Mouse (Mus musculus) liver (tissue): ENCODE results near the gene Rgmb.

ENCODE experiments used
- DNase-seq: peaks from one replicate; pipeline ENCODE4 v3.0.0-alpha.2; 2020; ENCODE audit warnings: mixed read lengths

Gene Rgmb

DNA sequence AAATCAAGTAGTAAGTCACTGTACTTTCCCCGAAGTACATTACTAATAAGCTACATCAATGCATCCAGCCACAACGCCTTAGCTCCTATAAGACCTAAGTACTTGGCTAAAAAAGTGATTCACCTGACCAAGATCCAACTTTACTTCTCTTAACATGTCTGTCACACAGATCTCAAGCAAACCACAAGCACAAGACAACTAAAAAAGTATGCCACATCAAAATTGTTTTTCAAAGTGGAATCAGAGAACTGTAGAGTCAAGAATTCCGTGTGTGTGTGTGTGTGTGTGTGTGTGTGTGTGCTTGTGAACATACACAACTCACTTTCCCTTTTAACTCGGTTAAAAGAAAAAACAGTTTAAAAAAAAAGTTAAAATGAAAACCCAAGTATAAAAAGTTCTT, 9.1 kb downstream of the Rgmb start:
- DNase-seq = no peak

DNA sequence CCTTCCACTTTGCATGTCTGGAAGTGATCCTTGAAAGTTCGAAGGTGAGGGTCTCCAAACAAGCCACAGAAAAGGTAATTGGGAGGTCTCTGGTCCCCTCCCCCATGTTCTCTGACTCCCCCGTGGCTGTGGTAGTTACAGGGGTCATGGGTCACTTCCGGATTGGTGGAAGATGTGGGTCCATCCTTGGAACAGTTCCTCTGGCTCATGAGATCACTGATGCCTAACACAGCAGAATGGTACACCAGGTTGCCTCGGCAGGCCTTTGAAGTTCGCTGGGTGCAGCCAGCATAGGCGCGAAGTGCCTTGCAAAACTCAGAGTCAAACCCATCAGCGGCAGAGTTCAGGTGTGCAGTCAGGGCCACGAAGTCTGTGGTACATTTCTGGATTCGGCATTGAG, 10.1 kb downstream of the Rgmb start:
- no peak for DNase-seq

DNA sequence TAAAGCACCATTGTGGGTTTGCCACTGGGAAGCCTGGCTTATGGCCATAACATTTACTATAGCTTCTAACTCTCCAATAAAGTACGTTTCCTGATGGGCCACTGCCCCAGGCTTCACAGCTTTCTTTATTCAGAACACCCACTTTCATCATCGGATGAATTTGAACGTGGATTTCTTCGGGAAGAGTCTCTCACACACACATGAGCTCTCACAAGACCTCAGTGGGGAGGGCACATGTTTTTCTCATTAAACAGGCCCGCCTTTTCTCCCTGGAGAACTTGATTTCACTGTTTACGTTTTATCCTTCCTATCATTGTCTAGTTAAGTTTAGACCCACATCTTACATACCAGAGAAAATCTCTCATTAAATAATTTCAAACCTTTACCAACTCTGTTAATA, 10.7 kb downstream of the Rgmb start:
- no peak for DNase-seq

DNA sequence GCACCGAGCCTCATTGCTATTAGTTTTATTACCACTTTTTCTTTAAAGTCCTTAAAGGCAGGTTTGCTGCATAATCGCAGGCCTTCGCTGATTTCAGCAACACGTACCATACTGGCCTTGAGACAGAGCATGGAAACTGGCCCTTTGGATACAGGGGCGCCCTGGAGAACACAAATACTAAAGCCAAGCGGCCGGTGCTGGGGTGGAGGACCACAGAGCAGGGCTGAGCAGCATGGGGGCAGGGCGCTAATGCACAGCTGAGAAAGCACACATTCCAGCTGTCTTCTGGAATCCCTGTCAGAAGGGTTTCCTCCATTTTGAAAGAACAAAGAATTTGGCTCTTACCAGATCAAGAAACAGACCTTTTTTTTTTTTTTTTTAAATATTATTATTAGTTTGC, 12.5 kb downstream of the Rgmb start:
- no peak for DNase-seq

DNA sequence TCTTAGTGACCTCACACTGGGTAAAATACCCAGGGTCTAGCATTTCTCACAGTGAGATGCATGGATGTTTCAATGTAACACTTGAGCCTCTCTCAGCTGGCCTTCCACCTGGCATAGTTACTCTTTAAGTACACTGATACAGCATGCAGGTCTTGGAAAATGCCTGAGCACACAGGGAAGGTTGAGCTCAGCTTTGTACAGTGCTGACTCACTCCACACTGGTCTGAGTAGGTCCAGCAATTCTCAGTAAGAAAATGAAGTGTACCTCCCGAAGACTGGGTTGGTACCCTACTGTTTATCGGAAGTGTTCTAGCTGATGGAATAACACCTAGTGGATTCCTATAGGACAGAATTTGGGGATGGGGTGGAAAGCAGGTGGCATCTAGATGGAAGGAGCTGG, 13.2 kb downstream of the Rgmb start:
- no peak for DNase-seq

DNA sequence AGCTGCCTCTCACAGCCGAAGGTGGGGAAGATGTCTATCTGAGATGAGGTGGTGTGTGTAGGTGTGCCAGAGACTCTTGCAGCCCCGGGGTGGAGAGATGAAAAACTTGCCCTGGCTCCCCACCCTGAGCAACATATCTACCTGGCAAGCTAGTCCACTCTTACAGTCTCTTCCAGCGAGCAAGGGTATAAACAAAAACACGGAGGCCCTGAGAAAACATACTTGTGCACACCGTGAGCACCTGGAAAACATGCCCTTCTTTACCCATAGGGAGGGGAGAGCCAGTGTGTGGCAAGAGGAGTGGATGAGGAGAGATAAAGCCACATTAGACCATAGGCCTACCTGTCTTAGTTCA, 13.8 kb downstream of the Rgmb start:
- DNase-seq = no peak

DNA sequence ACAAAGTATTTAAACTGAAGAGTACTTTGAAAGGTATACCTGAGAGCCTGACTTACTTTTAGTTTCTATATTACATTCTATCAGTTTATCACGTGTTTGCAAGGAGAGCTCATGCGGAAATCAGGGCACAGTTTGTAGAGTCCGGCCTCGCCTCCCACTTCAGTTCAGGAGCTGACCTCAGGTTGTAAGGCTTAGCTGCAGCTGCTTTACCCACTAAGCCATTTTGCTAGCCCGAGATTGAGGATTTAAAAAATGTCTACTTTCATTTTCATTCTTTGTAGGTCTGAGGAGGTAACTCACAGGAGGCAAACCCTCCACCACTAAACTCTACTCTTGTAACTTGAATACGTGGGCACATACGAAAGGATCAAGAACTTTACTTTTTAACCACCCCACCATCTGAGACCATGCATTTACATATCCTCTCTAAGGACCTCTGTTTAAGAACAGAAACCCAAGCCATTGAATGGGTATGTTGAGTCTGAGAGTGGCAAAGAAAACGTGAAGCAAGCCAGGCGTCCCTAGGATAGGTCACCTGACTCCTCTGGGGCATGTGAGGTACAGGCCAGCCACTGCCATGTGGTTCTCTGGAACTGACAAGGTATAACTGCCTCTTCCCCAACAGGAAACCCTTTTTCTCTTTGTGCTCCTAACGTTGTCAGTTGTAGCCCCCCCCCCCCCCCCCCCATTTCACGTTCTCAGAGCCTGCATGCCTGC, 14.3 kb downstream of the Rgmb start:
- DNase-seq = no peak

DNA sequence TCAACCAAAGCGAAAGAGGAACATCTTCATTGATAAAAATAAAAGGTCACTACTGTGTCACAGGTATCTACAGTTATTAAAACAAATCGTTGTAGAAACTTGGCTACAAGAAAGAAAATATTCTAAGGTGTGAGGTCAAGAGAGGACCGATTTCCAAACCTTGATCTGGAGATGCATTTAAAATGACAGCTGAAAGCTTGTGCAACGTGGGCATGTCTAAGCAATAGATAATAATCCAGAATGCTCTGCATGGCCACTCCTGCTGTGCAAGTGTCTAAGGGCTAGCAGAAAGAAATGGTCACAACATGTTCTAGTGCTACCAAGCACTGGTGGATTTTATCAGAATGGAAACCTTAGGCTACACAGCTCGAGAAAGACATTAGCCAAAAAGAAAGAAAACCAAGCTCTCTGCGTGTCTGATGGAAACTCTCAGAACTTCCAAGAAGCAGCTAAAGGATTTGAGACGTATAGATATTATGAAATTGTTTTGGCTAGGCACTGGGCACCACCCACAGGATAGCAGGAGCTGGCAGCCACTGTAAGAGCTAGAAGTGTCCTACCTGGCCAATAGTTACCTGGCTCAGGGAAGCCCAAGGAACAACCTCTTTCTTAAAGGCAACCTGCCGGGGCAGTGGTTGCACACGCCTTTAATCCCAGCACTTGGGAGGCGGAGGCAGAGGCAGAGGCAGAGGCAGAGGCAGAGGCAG, 15.4 kb downstream of the Rgmb start:
- no peak for DNase-seq

DNA sequence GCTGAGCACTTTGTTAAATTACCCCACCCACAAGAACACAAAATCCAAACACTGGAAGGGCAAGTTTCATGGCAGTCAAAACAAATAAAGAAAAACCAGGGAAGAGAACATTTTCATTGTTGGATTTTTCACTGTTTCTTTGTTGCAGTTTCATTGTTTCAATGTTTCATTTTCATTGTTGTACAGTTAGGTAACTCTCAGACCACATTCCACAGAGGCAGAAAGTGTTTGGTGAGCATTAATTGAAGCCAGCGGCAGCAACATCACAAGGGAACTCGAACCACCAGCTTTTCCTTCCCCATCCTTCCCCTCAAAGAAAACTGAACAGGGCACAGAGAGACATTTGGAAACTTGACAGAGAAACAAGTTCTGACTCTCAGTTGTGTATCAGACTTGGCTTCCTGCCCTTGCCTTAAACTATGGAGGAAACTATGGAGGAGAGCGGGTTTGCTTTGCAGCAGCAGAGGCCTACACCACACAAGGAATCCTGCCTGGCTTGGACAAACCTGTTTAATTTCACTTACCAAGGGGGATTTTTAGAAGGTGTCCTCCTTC, 17.1 kb downstream of the Rgmb start:
- no peak for DNase-seq

DNA sequence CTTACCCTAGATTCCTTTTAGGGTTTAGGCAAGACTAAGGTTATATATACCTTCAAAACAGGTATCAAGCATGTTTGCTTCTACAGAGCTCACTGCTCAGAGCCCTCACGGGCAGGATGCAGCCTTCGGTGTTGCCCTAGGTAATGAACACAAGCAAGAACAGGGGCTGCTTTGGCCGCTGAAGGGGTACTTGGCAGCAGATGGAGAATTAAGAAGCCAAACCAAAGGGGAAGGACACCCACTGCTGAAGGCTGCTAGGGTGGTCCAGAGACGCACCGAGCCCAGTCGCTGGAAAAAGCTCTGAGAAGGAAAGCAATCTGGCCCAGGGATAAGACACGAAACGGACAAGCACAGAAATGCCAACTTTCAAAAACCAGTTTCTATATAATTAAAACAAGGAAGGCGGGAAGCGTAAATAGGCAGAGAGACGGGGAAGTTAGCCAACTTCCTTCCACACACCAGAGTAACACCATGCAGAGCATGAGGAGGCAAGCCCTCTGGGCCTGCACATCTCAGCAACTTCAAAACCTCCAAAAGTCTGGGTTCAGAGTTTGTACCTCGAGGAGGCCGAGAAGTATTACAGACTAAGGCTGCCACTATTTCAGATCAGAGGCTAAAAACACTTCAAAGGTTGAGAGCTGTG, 18.6 kb downstream of the Rgmb start:
- DNase-seq = no peak

DNA sequence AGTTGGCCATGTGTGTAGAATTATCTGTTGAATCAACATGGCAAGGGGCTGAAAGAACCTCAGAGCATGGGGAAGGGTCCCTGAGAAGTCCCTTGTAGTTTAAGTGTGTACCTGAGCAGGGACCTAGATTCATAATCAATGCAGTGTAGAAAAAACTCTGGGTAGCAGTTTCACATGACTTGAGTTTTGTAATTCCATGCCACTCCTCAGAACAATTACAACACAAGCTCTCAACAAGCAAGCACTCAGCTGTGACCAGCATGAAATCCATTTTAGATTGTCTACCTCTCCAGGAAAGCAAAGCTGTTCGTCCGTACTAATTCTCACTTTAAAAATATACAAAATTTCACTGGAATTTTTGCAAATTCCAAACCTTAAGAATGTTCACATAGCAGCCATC, 20.9 kb downstream of the Rgmb start:
- DNase-seq = no peak

DNA sequence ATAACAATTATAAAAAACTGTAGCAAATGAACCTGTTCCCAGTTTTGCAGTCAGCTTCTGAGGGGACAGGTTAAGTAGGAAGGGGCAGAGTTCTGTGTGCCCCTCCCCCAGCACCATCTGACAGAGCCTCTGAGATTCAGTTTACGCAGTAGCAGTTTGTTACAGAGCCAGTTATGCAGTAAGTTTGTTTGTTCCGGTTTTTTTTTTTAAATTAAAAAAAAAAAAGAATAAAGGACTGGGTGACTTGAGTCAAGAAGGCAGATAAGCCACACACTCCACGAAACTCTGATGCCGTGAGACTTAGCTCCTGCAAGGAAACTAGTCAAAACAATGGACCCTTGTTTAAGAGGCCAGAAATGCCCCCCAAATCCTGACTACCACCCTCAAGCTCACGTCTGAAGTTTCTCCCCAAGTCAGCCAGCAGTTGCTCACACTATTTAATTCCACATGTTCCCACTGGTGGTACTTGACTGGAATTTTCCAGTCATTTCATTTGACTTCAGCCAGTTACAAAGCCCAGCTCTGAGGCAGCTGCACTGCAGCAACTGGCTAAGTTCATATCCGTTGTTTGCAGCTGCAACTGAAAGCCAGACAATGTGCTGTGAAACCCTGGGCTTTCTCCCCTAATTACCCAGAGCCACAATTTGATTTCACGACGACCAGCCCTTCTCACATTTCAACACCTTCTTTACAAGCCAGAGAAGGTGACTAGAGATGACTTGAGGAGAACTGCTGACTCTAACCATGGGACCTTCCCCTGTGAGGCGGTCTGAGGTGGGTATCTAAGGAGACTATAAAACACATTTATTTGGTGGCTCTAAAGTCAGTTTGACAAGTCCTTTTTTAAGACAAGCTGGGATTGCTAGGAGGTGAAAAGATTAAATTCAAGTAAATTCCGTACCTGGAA, 22.1 kb downstream of the Rgmb start:
- DNase-seq = no peak

DNA sequence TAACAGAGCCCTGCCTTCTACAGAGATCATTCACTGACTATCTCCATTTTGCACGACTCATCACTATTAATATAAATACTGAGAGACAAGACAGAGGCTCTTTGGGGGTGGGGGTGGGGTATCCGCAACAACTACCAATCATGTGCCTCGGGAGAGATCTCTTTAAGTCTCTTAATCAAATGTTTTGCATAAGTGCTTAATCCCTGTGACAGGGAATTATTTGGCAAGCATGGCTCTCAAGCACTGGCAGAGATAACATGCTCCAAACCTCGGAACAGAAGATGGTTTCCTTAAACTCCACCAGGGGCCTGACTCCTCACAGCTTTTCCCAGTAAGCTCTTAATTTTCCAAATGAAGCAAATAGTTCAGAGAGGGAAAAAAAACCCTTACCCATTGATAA, 22.8 kb downstream of the Rgmb start:
- no peak for DNase-seq

DNA sequence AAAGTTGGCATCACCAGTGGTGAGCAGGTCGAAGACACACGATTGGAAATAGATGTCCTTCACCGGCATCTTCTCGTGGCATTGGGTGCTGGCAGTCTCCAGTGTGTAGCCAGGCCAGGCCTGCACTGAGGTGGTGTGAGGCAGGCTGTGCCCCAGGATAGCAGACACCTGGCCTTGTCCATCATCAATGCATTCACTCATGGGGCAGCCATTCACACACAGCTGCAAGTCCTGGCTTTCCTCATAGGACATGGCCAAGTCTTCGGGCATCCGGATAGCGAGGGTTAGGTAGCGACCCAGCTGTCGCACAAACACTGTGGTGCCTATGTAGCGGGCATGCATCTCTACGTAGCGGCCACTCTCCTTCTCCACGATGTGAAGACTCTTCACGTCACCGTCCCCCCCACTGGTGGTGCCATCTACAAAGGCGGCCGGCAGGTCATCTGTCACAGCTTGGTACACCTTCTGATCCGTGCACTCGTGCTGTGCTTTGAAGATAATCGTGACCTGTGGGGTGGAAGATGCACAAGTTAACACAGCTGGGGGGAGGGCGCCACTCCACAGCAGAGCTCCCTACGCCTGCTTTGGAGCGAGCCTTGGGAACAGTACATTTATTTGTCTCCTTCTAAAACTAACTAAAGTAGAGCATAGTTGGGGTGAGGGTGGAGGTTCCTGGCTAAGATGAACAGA, 23.4 kb downstream of the Rgmb start:
- no peak for DNase-seq

DNA sequence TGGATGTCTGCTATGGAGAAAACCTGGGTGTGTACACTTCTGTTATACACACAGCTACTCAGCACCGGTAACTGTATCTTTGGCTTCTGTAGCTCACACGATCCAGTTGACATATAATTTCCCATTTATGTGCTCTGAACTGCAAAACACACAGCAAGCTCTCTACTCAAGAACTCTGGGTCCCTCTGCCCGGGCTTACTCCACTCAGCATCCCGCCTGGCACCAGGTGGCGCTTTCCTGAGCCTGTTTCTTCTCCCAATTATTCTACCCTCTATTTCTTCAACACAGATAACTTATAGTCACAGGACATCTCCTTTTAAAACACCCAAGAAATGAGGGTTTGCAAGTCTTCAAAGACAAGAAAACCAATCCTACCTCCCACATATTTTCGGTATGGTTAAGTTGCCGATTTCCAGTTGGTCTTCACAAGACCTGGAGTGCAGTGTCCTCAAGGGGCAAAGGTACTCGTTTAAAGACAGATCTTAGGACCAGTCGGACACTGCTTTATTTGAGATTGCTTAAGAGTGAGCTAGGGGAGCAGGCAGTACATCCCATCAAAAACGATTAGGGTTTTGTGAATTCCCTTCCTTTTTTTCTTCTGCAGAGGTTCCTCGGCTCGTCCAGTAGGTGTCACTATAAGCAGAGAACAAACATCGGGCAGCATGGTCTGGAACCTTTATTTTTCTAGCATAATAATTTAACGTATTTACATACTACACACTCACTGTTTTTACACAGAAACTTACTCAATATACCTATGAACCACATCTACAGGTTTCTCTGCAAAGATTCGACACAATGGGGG, 26.6 kb downstream of the Rgmb start:
- DNase-seq = no peak

DNA sequence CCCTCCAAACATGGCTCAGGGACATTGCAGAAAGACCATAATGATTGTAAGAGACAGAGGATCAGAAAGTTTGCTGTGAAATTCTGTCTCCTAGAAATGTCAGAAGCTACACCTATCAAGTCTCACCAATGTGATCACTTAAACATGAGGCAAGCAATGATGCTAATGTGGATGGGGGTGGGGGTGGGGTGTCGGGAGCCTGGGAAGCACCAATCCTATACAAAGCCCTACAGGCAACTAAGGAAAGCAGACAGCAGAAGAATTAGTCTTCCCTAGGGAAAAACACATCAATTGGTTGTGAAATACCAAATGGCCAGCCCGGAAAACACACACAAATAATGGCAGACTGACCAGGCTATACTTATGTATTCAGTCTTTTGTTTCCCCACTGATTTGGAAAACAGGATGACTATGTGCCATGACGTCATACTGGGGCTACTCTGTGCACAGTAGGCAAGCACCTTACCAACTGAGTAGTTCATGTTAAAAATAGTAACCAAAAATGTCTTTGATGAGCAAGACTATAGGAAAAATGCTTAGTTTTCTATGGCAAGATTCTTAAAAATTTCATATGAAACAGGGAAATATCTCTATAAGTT, 31.5 kb downstream of the Rgmb start:
- no peak for DNase-seq

DNA sequence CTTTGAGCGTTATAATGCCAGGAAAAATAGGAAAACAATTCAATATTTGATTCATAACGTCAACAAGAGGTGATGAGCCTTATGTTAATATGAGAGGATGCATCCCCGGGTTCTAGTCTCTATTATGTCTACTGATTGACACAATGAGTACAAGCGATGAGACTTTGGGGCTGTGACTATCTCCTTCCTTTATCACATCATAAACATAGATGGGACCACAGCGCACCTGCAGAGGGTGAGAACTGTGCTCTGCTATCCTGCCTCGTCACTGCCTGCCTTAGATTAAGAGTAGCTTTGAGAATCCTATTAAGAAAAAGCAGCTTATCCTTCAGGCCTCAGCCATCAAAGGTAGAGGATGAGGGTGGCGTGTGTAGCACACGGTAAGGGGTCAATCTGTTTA, 40.1 kb downstream of the Rgmb start:
- no peak for DNase-seq

DNA sequence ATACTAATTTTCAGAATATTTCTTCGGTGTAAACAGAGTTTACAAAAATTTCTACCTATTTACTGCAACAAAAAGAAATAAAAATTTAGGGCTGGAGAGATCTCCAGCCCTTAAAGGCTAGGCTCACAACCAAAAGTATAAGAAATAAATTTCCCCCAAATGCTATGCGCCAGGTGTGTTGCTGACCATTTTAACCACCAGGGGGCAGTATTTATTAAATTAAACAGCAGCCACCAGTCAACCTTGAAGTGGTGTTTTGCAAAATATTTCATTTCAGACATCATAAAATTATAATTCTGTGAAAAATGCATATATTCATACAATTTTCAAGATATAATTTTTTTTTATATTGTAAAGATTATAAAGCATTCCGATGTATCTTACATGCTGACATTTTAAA, 43.8 kb downstream of the Rgmb start:
- no peak for DNase-seq

DNA sequence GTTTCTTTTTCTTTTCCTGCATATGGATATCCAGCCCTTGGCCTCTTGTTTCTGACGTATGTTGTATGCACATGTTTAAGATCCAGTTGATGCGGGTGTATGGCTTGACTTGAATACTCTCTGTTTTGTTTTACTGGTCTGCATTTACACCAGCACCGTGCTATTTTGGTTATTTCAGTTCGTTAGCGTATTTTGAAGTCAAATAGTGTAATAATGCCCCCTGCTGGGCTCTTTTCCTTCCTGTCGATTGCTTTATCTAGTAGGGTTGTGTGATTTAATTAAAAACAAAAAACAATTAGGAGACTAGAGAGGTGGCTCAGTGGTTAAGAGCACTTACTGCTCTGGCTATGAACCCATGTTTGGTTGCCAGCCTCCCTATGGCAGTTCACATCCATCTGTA, 52.9 kb downstream of the Rgmb start:
- no peak for DNase-seq

DNA sequence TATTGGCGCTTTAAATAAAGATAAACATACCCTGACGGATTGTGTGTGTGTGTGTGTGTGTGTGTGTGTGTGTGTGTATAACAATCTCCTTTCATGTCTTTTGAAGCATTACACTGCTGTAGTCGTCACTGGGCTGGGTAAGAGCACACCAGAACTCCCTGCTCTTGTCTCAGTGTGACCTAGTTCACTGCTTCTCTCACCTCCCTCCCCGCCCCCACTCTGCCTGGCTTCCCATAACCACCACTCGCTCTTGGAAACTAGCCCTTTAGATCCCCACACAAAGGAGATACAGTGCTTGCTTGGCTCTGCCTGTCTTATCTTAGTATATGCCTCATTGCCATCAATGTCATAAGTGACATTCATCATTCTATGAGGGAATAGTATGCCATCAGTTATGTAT, 54.5 kb downstream of the Rgmb start:
- no peak for DNase-seq

DNA sequence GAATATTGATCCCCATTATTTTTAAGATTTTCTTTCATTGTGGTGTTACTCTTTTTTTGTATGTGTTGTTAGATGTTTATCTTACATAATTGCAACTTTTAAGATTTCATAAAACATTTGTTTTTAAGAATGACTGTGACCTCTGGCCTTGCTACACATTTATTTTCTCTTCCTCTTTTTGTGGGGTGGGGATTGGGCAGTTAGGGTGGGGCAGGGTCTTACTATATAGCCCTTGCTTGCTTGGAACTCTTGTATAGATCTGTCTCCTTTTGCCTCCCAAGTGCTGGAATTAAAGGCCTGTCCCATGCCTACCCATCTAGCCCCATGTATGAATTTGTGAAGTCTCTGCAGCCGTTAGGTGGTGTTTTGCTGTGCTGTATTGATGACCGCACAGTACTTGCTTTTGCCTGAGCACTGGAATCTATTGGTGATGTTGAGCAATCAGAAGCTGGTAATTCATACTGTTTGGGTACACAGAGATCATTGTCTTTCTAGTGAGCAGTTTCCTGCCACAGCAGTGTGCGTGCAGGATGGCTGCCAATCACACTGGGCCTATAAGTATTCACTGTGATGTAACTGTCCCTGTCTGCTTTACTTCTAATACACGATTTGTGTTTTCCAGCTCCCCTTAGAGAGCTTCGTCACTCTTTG, 56.1 kb downstream of the Rgmb start:
- no peak for DNase-seq
